Mouse (Mus musculus): ENCODE results near the gene Zfp654. TPM values are rescaled to one million over a fixed set of nuclear protein-coding genes. Genes with fewer than 3 reads are reported as not detected.

Gene Zfp654
- 0.45 and 0.51 TPM in 2 replicates for polyA plus RNA-seq (2012; rRNA removed)

DNA sequence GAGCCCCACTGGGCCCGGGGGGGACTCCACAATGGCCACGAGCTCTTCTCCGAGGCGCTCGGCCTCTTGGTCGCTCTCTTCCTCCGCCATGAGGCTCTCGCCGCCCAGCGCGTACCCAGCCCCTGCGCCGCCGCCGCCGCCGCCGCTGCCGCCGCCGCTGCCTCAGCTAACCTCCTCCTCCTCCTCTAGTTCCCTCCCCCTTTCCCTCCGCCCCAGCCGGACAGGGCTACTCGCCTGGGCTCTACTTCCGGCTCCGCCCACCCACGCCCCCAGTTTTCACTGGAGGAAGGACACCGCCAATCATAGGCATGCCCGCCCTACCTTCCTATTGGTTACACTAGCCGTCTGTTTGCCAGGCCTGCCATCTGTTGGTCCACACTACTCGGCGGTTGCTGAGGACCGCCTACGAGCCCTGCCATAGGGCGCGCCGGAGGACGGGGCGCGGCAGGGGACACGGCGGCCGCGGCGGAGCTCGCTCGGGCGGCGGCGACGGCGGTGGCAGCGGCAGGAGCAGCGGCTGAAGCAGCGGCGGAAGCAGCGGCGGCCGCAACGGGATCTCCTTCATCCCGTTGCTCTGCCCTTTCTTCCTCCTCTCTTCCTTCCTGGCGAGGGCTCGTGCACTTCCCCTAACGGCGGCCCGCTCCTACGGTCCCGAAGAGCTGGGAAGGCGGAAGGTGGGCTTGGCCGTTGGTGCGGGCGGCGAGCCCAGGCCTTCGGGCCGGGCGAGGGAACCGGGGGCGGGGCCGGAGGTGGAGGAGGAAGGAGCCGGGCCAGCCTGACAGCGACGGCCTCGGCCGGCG, at the start of gene Zfp654, which contains the start of gene Cggbp1:
Gene Zfp654 (minus strand): TSS at position 90 of the 800 bp plus-strand sequence.
Gene Cggbp1 (plus strand): TSS at position 434 of the 800 bp plus-strand sequence.

DNA sequence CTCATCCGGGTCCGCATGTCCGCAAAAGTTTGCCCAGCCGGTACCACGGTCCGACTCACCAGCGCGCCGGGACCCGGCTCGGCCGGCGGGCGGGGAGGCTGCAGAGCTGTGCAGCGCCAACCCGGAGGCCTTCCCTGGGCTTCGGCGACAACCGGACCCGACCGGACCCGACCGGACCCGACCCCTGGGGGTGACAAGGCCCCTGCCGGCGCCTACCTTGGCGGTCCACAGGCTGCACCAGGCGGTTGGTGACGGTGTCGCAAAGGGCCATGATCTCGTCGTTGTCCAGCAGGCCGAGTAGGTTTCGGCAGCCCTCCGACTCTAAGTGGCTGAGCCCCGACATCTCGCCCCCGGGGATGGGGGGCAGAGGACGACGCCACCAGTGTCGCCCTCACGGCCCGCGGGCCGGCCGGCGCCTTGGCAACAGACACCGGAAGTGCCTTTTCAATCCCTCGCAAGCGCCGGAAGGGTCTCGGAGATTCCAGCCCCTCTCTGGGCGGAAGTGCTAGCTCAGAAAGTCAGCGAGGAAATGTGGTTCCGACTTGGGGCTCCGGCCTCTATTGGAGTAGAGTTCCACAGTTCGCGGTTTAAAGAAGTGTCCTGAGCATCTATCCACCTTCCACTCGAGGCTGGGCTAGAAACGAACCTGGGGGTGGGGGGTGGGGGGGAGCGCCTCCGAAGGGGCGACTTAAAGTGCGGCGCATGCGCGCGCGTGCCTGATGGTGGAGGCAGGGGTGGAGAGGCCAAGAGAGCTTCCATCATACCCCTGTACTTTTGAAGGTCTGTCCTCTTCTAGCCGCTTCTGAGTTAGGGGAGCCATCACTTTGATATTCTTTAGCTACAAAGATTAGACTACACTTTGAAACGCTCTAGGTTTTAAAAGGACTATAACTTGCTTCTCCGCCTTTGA, 80.7 kb downstream of the Zfp654 start, which contains the start of gene 4930453N24Rik:
Gene 4930453N24Rik (minus strand): TSS at position 641 of the 910 bp plus-strand sequence.

Other genes with a start within 250 kb of the Zfp654 start
- not detected in 2 replicates for gene Csnka2ip, start 249.2 kb downstream of the Zfp654 start, polyA plus RNA-seq (2012; rRNA removed)
- gene 4930453N24Rik, start 80.5 kb downstream of the Zfp654 start, polyA plus RNA-seq (2012; rRNA removed) = 2.6 and 3.8 TPM in 2 replicates
- 6.0 and 6.1 TPM in 2 replicates for gene Cggbp1, start 344 bp upstream of the Zfp654 start, polyA plus RNA-seq (2012; rRNA removed)

All from colon, adult 2 months (tissue).